Comparison of ENCODE assay signal across 12 mouse cellular contexts in the genomic region with DNA sequence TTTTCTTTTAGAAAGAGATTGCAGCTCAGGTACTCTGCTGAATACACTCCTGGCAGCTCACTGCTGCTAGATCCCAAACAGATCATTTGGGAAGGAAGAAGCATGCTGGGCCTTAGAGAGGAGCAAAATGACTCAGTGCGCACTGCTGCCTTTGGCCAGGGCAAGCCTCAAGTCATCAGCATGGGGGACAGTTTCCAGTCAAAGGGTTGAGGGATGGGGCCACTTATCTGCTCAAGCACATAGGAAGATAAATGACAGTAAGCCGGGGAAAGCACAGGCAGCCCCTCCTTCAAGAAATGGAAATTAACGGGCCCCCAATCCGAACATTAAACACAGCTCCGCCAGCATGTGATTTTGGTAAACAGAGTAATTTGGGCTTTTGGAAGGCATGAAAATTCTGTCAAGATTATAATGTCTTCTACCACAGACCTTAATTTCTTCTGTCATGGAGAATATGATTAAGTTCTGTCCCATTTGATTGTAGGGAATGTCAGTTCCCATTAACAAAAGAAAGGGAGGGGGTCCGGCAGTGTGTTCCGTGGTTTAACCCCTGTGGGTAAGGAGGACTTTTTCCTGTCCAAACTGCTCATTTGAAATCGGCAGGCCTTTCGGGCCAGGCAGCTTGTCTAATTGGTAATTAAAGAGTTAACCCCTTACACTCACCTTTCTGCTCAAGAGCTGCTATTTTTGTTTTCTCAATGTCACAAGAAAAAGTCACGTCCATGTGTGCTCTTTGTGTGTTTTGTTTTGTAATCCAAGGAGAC.
A peak's percentile ranks its signal among the peaks of the same experiment; 100 is the strongest.
DNase-seq lines count a peak whose midpoint lies in the region; ATAC-seq lines count a peak whose summit lies in the region.
"Had no signal": no experiment of that assay in that cellular context is flagged by ENCODE, and none has a peak within 500 bp of the region (broad histone marks: within the 10 kb centered on the region; RNA-seq: fewer than 3 reads in every experiment).

No protein-coding gene starts in this region.

- no peak overlapping the region for H3K27ac ChIP-seq in embryonic facial prominence, embryonic 12.5 days
- no peak overlapping the region for H3K27ac ChIP-seq in hindbrain, embryonic 12.5 days
- no peak overlapping the region for H3K27ac ChIP-seq in midbrain, embryonic 16.5 days (ENCODE audit: low read length)
- H3K27ac ChIP-seq: liver, embryonic 15.5 days had no signal

- H3K27me3 ChIP-seq in embryonic facial prominence, embryonic 12.5 days, result no peaks in the 10 kb centered on the region
- H3K27me3 ChIP-seq in hindbrain, embryonic 12.5 days, result no peaks in the 10 kb centered on the region
- no peaks in the 10 kb centered on the region for H3K27me3 ChIP-seq in midbrain, embryonic 16.5 days (ENCODE audit: control insufficient read depth, insufficient read depth, low read depth, low read length)

- peaks cover 14% of the 10 kb centered on the region; the same call in 1 of the 2 replicates for H3K4me1 ChIP-seq in embryonic facial prominence, embryonic 12.5 days
- peaks cover 12% of the 10 kb centered on the region for H3K4me1 ChIP-seq in hindbrain, embryonic 12.5 days
- peaks cover 9% of the 10 kb centered on the region for H3K4me1 ChIP-seq in midbrain, embryonic 16.5 days (ENCODE audit: control insufficient read depth, insufficient read depth, low read length)
- H3K4me1 ChIP-seq: liver, embryonic 15.5 days had no signal

- peak overlapping the region; percentile 22; the same call in 1 of the 2 replicates for H3K4me2 ChIP-seq in embryonic facial prominence, embryonic 12.5 days (replicated peaks)
- H3K4me2 ChIP-seq in hindbrain, embryonic 12.5 days (replicated peaks), result peak overlapping the region; percentile 41
- peak overlapping the region; percentile 28 for H3K4me2 ChIP-seq in midbrain, embryonic 16.5 days (ENCODE audit: low read length)
- H3K4me2 ChIP-seq: liver, embryonic 15.5 days had no signal

- 12% methylated on average over 10 of the region's 10 CpGs for WGBS in embryonic facial prominence, embryonic 12.5 days
- 9% methylated on average over 10 of the region's 10 CpGs for WGBS in hindbrain, embryonic 12.5 days
- 8% methylated on average over 10 of the region's 10 CpGs for WGBS in midbrain, embryonic 16.5 days

- H3K9ac ChIP-seq in embryonic facial prominence, embryonic 12.5 days, result no peak overlapping the region
- H3K9ac ChIP-seq in hindbrain, embryonic 12.5 days, result no peak overlapping the region
- no peak overlapping the region for H3K9ac ChIP-seq in midbrain, embryonic 16.5 days (ENCODE audit: low read depth, low read length)
- H3K9ac ChIP-seq: liver, embryonic 15.5 days had no signal

- H3K9me3 ChIP-seq in embryonic facial prominence, embryonic 12.5 days, result no peaks in the 10 kb centered on the region
- H3K9me3 ChIP-seq in hindbrain, embryonic 12.5 days (replicated peaks), result no peaks in the 10 kb centered on the region
- H3K9me3 ChIP-seq in midbrain, embryonic 16.5 days (replicated peaks; ENCODE audit: control insufficient read depth, low read length, poor library complexity, severe bottlenecking), result no peaks in the 10 kb centered on the region
- H3K9me3 ChIP-seq: liver, embryonic 15.5 days had no signal

- H3K4me3 ChIP-seq in embryonic facial prominence, embryonic 12.5 days, result no peak overlapping the region
- 0 out of 2 replicates have a peak overlapping the region, but pooled peaks have one; percentile 3 for H3K4me3 ChIP-seq in hindbrain, embryonic 12.5 days
- H3K4me3 ChIP-seq in midbrain, embryonic 16.5 days (ENCODE audit: low read depth, low read length), result no peak overlapping the region
- H3K4me3 ChIP-seq: liver, embryonic 15.5 days had no signal

- no peaks in the 10 kb centered on the region for H3K36me3 ChIP-seq in embryonic facial prominence, embryonic 12.5 days
- no peaks in the 10 kb centered on the region for H3K36me3 ChIP-seq in hindbrain, embryonic 12.5 days
- H3K36me3 ChIP-seq in midbrain, embryonic 16.5 days (ENCODE audit: control insufficient read depth, insufficient read depth, low read length), result no peaks in the 10 kb centered on the region
- H3K36me3 ChIP-seq: liver, embryonic 15.5 days had no signal

- peak; percentile 32 for DNase-seq in embryo, embryonic 10 days (ENCODE audit: low spot score)
- DNase-seq in embryo, embryonic 9.5 days (ENCODE audit: extremely low spot score), result no peak
- DNase-seq in layer of hippocampus, postnatal 25 days (ENCODE audit: extremely low spot score in 1 of 2, low spot score in 1 of 2), result no peak
- no peak for DNase-seq in left cerebral cortex, adult 18-20 months (ENCODE audit: low spot score in 2 of 2)
- DNase-seq: adrenal gland, adult 2 months; kidney, adult 18-20 months; lung, postnatal 36 days had no signal

- ATAC-seq in embryonic facial prominence, embryonic 12.5 days (ENCODE audit: insufficient number of reproducible peaks, insufficient read depth, low FRiP score, low TSS enrichment), result no peak
- ATAC-seq in hindbrain, embryonic 12.5 days (ENCODE audit: low FRiP score), result peak; percentile 62
- ATAC-seq in midbrain, embryonic 16.5 days, result peak; percentile 44; the same call in 1 of the 2 replicates
- no peak for ATAC-seq in erythroblast, adult 5-6 weeks (replicated peaks; ENCODE audit: low FRiP score, poor library complexity, severe bottlenecking)

Comparison
In these comparisons a context has a peak if more than half of its experiments do, and no peak if none do; other contexts are left out.
1. ATAC-seq: peak in hindbrain, embryonic 12.5 days (single experiment) and midbrain, embryonic 16.5 days (single experiment); none in embryonic facial prominence, embryonic 12.5 days (single experiment) and erythroblast, adult 5-6 weeks (single experiment).
2. Peak in every context shown above with its lines, with median percentiles within 50 percentile points of each other: H3K4me2 ChIP-seq.